Mouse (Mus musculus) embryo, embryonic 10 days (tissue): Measurements from ENCODE around the gene Ppp1r14c.
"Not testable (repeated sequence)": the region's sequence is repeated elsewhere in the genome, so short reads cannot be mapped to it uniquely, and the experiment has no call there.

ENCODE experiments used
- DNase-seq: peaks from one replicate; pipeline ENCODE4 v3.0.0-alpha.2; 2015; ENCODE audit warnings: low spot score

The Ppp1r14c gene

GRCm38 (mm10) chr10:3402284-3402683, 36.4 kb downstream of the Ppp1r14c start:
- DNase-seq = no peak

- DNase-seq = no peak
Observed at GRCm38 (mm10) chr10:3403416-3404137, 37.7 kb downstream of the Ppp1r14c start.

GRCm38 (mm10) chr10:3404362-3404761, 38.5 kb downstream of the Ppp1r14c start:
- no peak for DNase-seq

GRCm38 (mm10) chr10:3406280-3406679, 40.4 kb downstream of the Ppp1r14c start:
- DNase-seq = no peak

GRCm38 (mm10) chr10:3408036-3408661, 42.3 kb downstream of the Ppp1r14c start:
- no peak for DNase-seq

- DNase-seq = no peak
Observed at GRCm38 (mm10) chr10:3408699-3409098, 42.8 kb downstream of the Ppp1r14c start.

GRCm38 (mm10) chr10:3411222-3411621, 45.4 kb downstream of the Ppp1r14c start:
- DNase-seq = no peak

- no peak for DNase-seq
Observed at GRCm38 (mm10) chr10:3411639-3412038, 45.8 kb downstream of the Ppp1r14c start.

GRCm38 (mm10) chr10:3414813-3415212, 49.0 kb downstream of the Ppp1r14c start:
- DNase-seq = no peak

GRCm38 (mm10) chr10:3416565-3416964, 50.7 kb downstream of the Ppp1r14c start:
- no peak for DNase-seq

GRCm38 (mm10) chr10:3417408-3417807, 51.6 kb downstream of the Ppp1r14c start:
- no peak for DNase-seq

- no peak for DNase-seq
Observed at GRCm38 (mm10) chr10:3424016-3424415, 58.2 kb downstream of the Ppp1r14c start.

- no peak for DNase-seq
Observed at GRCm38 (mm10) chr10:3427689-3428399, 62.0 kb downstream of the Ppp1r14c start.

GRCm38 (mm10) chr10:3434848-3435474, 69.1 kb downstream of the Ppp1r14c start:
- no peak for DNase-seq

GRCm38 (mm10) chr10:3440722-3441471, 75.0 kb downstream of the Ppp1r14c start:
- no peak for DNase-seq

- not testable (repeated sequence) for DNase-seq
Observed at GRCm38 (mm10) chr10:3446748-3447147, 80.9 kb downstream of the Ppp1r14c start.

- no peak for DNase-seq
Observed at GRCm38 (mm10) chr10:3448699-3449098, 82.8 kb downstream of the Ppp1r14c start.

GRCm38 (mm10) chr10:3451930-3452329, 86.1 kb downstream of the Ppp1r14c start:
- no peak for DNase-seq

GRCm38 (mm10) chr10:3452822-3453475, 87.1 kb downstream of the Ppp1r14c start:
- DNase-seq = no peak

GRCm38 (mm10) chr10:3458686-3459085, 92.8 kb downstream of the Ppp1r14c start:
- DNase-seq = no peak

GRCm38 (mm10) chr10:3460841-3461240, 95.0 kb downstream of the Ppp1r14c start:
- DNase-seq = no peak
